Mouse (Mus musculus): ENCODE data around the gene Abcb9. TPM values are rescaled to one million over a fixed set of nuclear protein-coding genes. Genes with fewer than 3 reads are reported as not detected.

The Abcb9 gene
- polyA plus RNA-seq, 1 experiment from 2014 or later, result 2.1 TPM

Other genes starting within 250 kb of the Abcb9 start
- 1.6 and 1.8 TPM in 2 replicates for gene Hcar2, start 230.3 kb downstream of the Abcb9 start, polyA plus RNA-seq (2014; fragmentation: Nextera tagmentation; extraction: Ambion mirVana)
- 1.2 and 2.3 TPM in 2 replicates for gene Hcar1, start 215.8 kb downstream of the Abcb9 start, polyA plus RNA-seq (2014; fragmentation: Nextera tagmentation; extraction: Ambion mirVana)
- gene Denr, start 188.6 kb downstream of the Abcb9 start, polyA plus RNA-seq (2014; fragmentation: Nextera tagmentation; extraction: Ambion mirVana), result 107 and 109 TPM in 2 replicates
- 0.67 and 0.68 TPM in 2 replicates for gene Gm43518, start 168.4 kb downstream of the Abcb9 start, polyA plus RNA-seq (2014; fragmentation: Nextera tagmentation; extraction: Ambion mirVana)
- gene Ccdc62, start 165.1 kb downstream of the Abcb9 start, polyA plus RNA-seq (2014; fragmentation: Nextera tagmentation; extraction: Ambion mirVana), result 4.6 and 6.4 TPM in 2 replicates
- 7.5 and 8.4 TPM in 2 replicates for gene Hip1r, start 122.2 kb downstream of the Abcb9 start, polyA plus RNA-seq (2014; fragmentation: Nextera tagmentation; extraction: Ambion mirVana)
- 30.4 and 31.7 TPM in 2 replicates for gene Vps37b, start 63.5 kb downstream of the Abcb9 start, polyA plus RNA-seq (2014; fragmentation: Nextera tagmentation; extraction: Ambion mirVana)
- 14.3 and 16.1 TPM in 2 replicates for gene Ogfod2, start 16.5 kb upstream of the Abcb9 start, polyA plus RNA-seq (2014; fragmentation: Nextera tagmentation; extraction: Ambion mirVana)
- gene Arl6ip4, start 20.3 kb upstream of the Abcb9 start, polyA plus RNA-seq (2014; fragmentation: Nextera tagmentation; extraction: Ambion mirVana), result 76.5 and 77.5 TPM in 2 replicates
- 7.6 and 8.4 TPM in 2 replicates for gene Pitpnm2, start 154.0 kb upstream of the Abcb9 start, polyA plus RNA-seq (2014; fragmentation: Nextera tagmentation; extraction: Ambion mirVana)
- 9.3 and 10.2 TPM in 2 replicates for gene Mphosph9, start 232.2 kb upstream of the Abcb9 start, polyA plus RNA-seq (2014; fragmentation: Nextera tagmentation; extraction: Ambion mirVana)
- 9.3 and 10.4 TPM in 2 replicates for gene 2810006K23Rik, start 232.3 kb upstream of the Abcb9 start, polyA plus RNA-seq (2014; fragmentation: Nextera tagmentation; extraction: Ambion mirVana)

All from embryonic facial prominence, embryonic 14.5 days (tissue).